Mouse (Mus musculus): ENCODE results near the gene Lefty2. TPM values are rescaled to one million over a fixed set of nuclear protein-coding genes. Genes with fewer than 3 reads are reported as not detected.
"Not testable (repeated sequence)": the region's sequence is repeated elsewhere in the genome, so short reads cannot be mapped to it uniquely, and the experiment has no call there.

Gene Lefty2
- polyA plus RNA-seq, 1 experiment: not detected

GRCm38 (mm10) chr1:180888556-180889042, 4.3 kb upstream of the Lefty2 start:
- 23% methylated on average over 13 of the region's 13 CpGs for WGBS
- Histone ChIP-seq H3K4me1 (ENCODE audit: control insufficient read depth, insufficient read depth, low read length) (0 out of 2 replicates have a peak, but pooled peaks cover 2% of the 10 kb centered on the region), H3K4me3 (ENCODE audit: insufficient read depth, low read depth, low read length) (no peak overlapping the region), H3K27ac (ENCODE audit: insufficient read depth, low read depth, low read length) (no peak overlapping the region)
- TF ChIP-seq CTCF (IDR thresholded peaks at IDR 0.05; ENCODE audit: insufficient read depth, low read depth, low read length) (no peak), POLR2A (IDR thresholded peaks at IDR 0.05; ENCODE audit: insufficient read depth, low read depth, low read length) (no peak)

GRCm38 (mm10) chr1:180889172-180889571, 3.7 kb upstream of the Lefty2 start:
- WGBS: 72% methylated on average over 7 of the region's 7 CpGs
- no peak overlapping the region for H3K4me3 ChIP-seq (ENCODE audit: insufficient read depth, low read depth, low read length)
- TF ChIP-seq CTCF (IDR thresholded peaks at IDR 0.05; ENCODE audit: insufficient read depth, low read depth, low read length): no peak
- no peak for TF ChIP-seq POLR2A (IDR thresholded peaks at IDR 0.05; ENCODE audit: insufficient read depth, low read depth, low read length)
- H3K4me1 ChIP-seq (ENCODE audit: control insufficient read depth, insufficient read depth, low read length): peaks cover 3% of the 10 kb centered on the region; the same call in 1 of the 2 replicates
- H3K27ac ChIP-seq (ENCODE audit: insufficient read depth, low read depth, low read length): no peak overlapping the region

- Histone ChIP-seq H3K27ac (ENCODE audit: insufficient read depth, low read depth, low read length) (no peak overlapping the region), H3K4me3 (ENCODE audit: insufficient read depth, low read depth, low read length) (no peak overlapping the region), H3K4me1 (ENCODE audit: control insufficient read depth, insufficient read depth, low read length) (peaks cover 7% of the 10 kb centered on the region)
- TF ChIP-seq POLR2A (IDR thresholded peaks at IDR 0.05; ENCODE audit: insufficient read depth, low read depth, low read length) (no peak), CTCF (IDR thresholded peaks at IDR 0.05; ENCODE audit: insufficient read depth, low read depth, low read length) (no peak)
- WGBS: 70% methylated on average over 6 of the region's 6 CpGs
These were observed 3.1 kb upstream of the Lefty2 start for GRCm38 (mm10) chr1:180889841-180890240.

- peak overlapping the region; percentile 3; the same call in 1 of the 2 replicates for H3K4me3 ChIP-seq (ENCODE audit: insufficient read depth, low read depth, low read length)
- not testable (repeated sequence) for H3K27ac ChIP-seq (ENCODE audit: insufficient read depth, low read depth, low read length); H3K4me1 ChIP-seq (ENCODE audit: control insufficient read depth, insufficient read depth, low read length)
- WGBS: 10% methylated on average over 50 of the region's 51 CpGs
These were observed 1.4 kb downstream of the Lefty2 start for GRCm38 (mm10) chr1:180894088-180894987.

- peaks cover 9% of the 10 kb centered on the region for H3K4me1 ChIP-seq (ENCODE audit: control insufficient read depth, insufficient read depth, low read length)
- 2% methylated on average over 4 of the region's 4 CpGs for WGBS
- no peak overlapping the region for H3K4me3 ChIP-seq (ENCODE audit: insufficient read depth, low read depth, low read length)
- no peak overlapping the region for H3K27ac ChIP-seq (ENCODE audit: insufficient read depth, low read depth, low read length)
- TF ChIP-seq CTCF (IDR thresholded peaks at IDR 0.05; ENCODE audit: insufficient read depth, low read depth, low read length) (no peak), POLR2A (IDR thresholded peaks at IDR 0.05; ENCODE audit: insufficient read depth, low read depth, low read length) (no peak)
These were observed 8.2 kb downstream of the Lefty2 start for GRCm38 (mm10) chr1:180901107-180901506.

GRCm38 (mm10) chr1:180902915-180903314, 10.0 kb downstream of the Lefty2 start:
- H3K4me1 ChIP-seq (ENCODE audit: control insufficient read depth, insufficient read depth, low read length): peaks cover 14% of the 10 kb centered on the region
- WGBS: 51% methylated on average over 5 of the region's 5 CpGs
- H3K27ac ChIP-seq (ENCODE audit: insufficient read depth, low read depth, low read length): no peak overlapping the region
- no peak overlapping the region for H3K4me3 ChIP-seq (ENCODE audit: insufficient read depth, low read depth, low read length)
- TF ChIP-seq CTCF (IDR thresholded peaks at IDR 0.05; ENCODE audit: insufficient read depth, low read depth, low read length): no peak
- no peak for TF ChIP-seq POLR2A (IDR thresholded peaks at IDR 0.05; ENCODE audit: insufficient read depth, low read depth, low read length)

- WGBS: 27% methylated on average over 10 of the region's 10 CpGs
- Histone ChIP-seq H3K4me1 (ENCODE audit: control insufficient read depth, insufficient read depth, low read length) (peaks cover 14% of the 10 kb centered on the region), H3K4me3 (ENCODE audit: insufficient read depth, low read depth, low read length) (peak overlapping the region; percentile 67), H3K27ac (ENCODE audit: insufficient read depth, low read depth, low read length) (no peak overlapping the region)
- TF ChIP-seq POLR2A (IDR thresholded peaks at IDR 0.05; ENCODE audit: insufficient read depth, low read depth, low read length): no peak
- TF ChIP-seq CTCF (IDR thresholded peaks at IDR 0.05; ENCODE audit: insufficient read depth, low read depth, low read length): no peak
These were observed 10.7 kb downstream of the Lefty2 start for GRCm38 (mm10) chr1:180903666-180904038.

- 0 out of 2 replicates have a peak within 1 kb of the TSS, but pooled peaks have one; percentile 7 for H3K27ac ChIP-seq (ENCODE audit: insufficient read depth, low read depth, low read length)
- WGBS: under 1% methylated on average over 52 of the region's 52 CpGs
These were observed 11.3 kb downstream of the Lefty2 start, which contains the start of gene Pycr2 for GRCm38 (mm10) chr1:180904039-180904814. TSS of gene Pycr2 (plus strand) at chr1:180904293.

GRCm38 (mm10) chr1:180904815-180905080, 11.8 kb downstream of the Lefty2 start:
- H3K27ac ChIP-seq (ENCODE audit: insufficient read depth, low read depth, low read length): no peak overlapping the region
- 2% methylated on average over 5 of the region's 5 CpGs for WGBS
- TF ChIP-seq CTCF (IDR thresholded peaks at IDR 0.05; ENCODE audit: insufficient read depth, low read depth, low read length) (no peak), POLR2A (IDR thresholded peaks at IDR 0.05; ENCODE audit: insufficient read depth, low read depth, low read length) (no peak)

More at GRCm38 (mm10) chr1:180904039-180904814, 11.3 kb downstream of the Lefty2 start, which contains the start of gene Pycr2:
- Histone ChIP-seq H3K4me3 (ENCODE audit: insufficient read depth, low read depth, low read length) (peak within 1 kb of the TSS; percentile 67), H3K4me1 (ENCODE audit: control insufficient read depth, insufficient read depth, low read length) (peaks cover 14% of the 10 kb centered on the region)
- TF ChIP-seq CTCF (IDR thresholded peaks at IDR 0.05; ENCODE audit: insufficient read depth, low read depth, low read length) (no peak), POLR2A (IDR thresholded peaks at IDR 0.05; ENCODE audit: insufficient read depth, low read depth, low read length) (peak; percentile 65; the same call in 1 of the 2 replicates)

More at GRCm38 (mm10) chr1:180904815-180905080, 11.8 kb downstream of the Lefty2 start:
- Histone ChIP-seq H3K4me3 (ENCODE audit: insufficient read depth, low read depth, low read length) (peak overlapping the region; percentile 67), H3K4me1 (ENCODE audit: control insufficient read depth, insufficient read depth, low read length) (peaks cover 14% of the 10 kb centered on the region)

Measured in olfactory bulb, adult 2 months (tissue).